In genomic region chr5:125467261-125467660, GRCm38 (mm10) we compare ENCODE assay signal across 17 mouse cellular contexts. TPM values are rescaled to one million over a fixed set of nuclear protein-coding genes. Genes with fewer than 3 reads are reported as not detected.
DNase-seq lines count a peak whose midpoint lies in the region; ATAC-seq and TF ChIP-seq lines count a peak whose summit lies in the region.
"Had no signal": no experiment of that assay in that cellular context is flagged by ENCODE, and none has a peak within 500 bp of the region (broad histone marks: within the 10 kb centered on the region; RNA-seq: fewer than 3 reads in every experiment).

No protein-coding gene starts in this region.

- no peaks in the 10 kb centered on the region for H3K27me3 ChIP-seq in liver, embryonic 12.5 days (replicated peaks)
- no peaks in the 10 kb centered on the region for H3K27me3 ChIP-seq in hindbrain, postnatal 0 days (ENCODE audit: insufficient read depth, low read length)
- H3K27me3 ChIP-seq: forebrain, embryonic 13.5 days; hindbrain, embryonic 13.5 days; neural tube, embryonic 12.5 days had no signal

- no peak overlapping the region for H3K4me3 ChIP-seq in liver, embryonic 12.5 days
- H3K4me3 ChIP-seq in hindbrain, postnatal 0 days (ENCODE audit: low read length) = no peak overlapping the region
- H3K4me3 ChIP-seq: forebrain, embryonic 13.5 days; hindbrain, embryonic 13.5 days; neural tube, embryonic 12.5 days had no signal

- H3K9me3 ChIP-seq in liver, embryonic 12.5 days (replicated peaks) = no peaks in the 10 kb centered on the region
- no peaks in the 10 kb centered on the region for H3K9me3 ChIP-seq in hindbrain, postnatal 0 days (ENCODE audit: low read length)
- H3K9me3 ChIP-seq: forebrain, embryonic 13.5 days; hindbrain, embryonic 13.5 days; neural tube, embryonic 12.5 days had no signal

- ATAC-seq in liver, embryonic 12.5 days = no peak
- no peak for ATAC-seq in CD4-positive, CD25-positive, alpha-beta regulatory T cell, adult 4 months
- no peak for ATAC-seq in hindbrain, postnatal 0 days
- ATAC-seq: forebrain, embryonic 13.5 days had no signal

- no peak for TF ChIP-seq CTCF in hindbrain, postnatal 0 days (IDR thresholded peaks at IDR 0.05; ENCODE audit: low read depth)

- H3K4me1 ChIP-seq in liver, embryonic 12.5 days = peaks cover 61% of the 10 kb centered on the region
- 0 out of 2 replicates have a peak, but pooled peaks cover 5% of the 10 kb centered on the region for H3K4me1 ChIP-seq in hindbrain, postnatal 0 days (ENCODE audit: insufficient read depth, low read length)

- no peak overlapping the region for H3K4me2 ChIP-seq in liver, embryonic 12.5 days
- no peak overlapping the region for H3K4me2 ChIP-seq in hindbrain, postnatal 0 days (ENCODE audit: low read depth, low read length)
- H3K4me2 ChIP-seq: forebrain, embryonic 13.5 days; hindbrain, embryonic 13.5 days; neural tube, embryonic 12.5 days had no signal

- DNase-seq in adrenal gland, adult 2 months = peak; percentile 56
- DNase-seq in adrenal gland, adult 18-20 months (ENCODE audit: low spot score in 2 of 2) = no peak
- no peak for DNase-seq in liver
- peak; percentile 73 for DNase-seq in kidney, postnatal 10 days
- DNase-seq in Muller cell, postnatal 12 days (ENCODE audit: inconsistent ontology term) = no peak
- DNase-seq in hindbrain, postnatal 0 days (ENCODE audit: low spot score) = no peak
- DNase-seq: cerebellum, postnatal 25 days; gastrocnemius, postnatal 25 days; layer of hippocampus, postnatal 36 days; lung, postnatal 10 days had no signal

- H3K36me3 ChIP-seq in liver, embryonic 12.5 days = no peaks in the 10 kb centered on the region
- no peaks in the 10 kb centered on the region for H3K36me3 ChIP-seq in hindbrain, postnatal 0 days (ENCODE audit: insufficient read depth, low read length)
- H3K36me3 ChIP-seq: hindbrain, embryonic 13.5 days; neural tube, embryonic 12.5 days had no signal

- H3K9ac ChIP-seq in liver, embryonic 12.5 days = no peak overlapping the region
- H3K9ac ChIP-seq in hindbrain, postnatal 0 days (replicated peaks; ENCODE audit: low read length) = no peak overlapping the region
- H3K9ac ChIP-seq: forebrain, embryonic 13.5 days; hindbrain, embryonic 13.5 days; liver, embryonic 14.5 days; neural tube, embryonic 12.5 days had no signal

- 87% methylated on average over 14 of the region's 14 CpGs for WGBS in liver, embryonic 12.5 days (ENCODE audit: insufficient replicate concordance)
- 84% methylated on average over 14 of the region's 14 CpGs for WGBS in hindbrain, postnatal 0 days

- H3K27ac ChIP-seq in liver, embryonic 12.5 days = peak overlapping the region; percentile 3
- no peak overlapping the region for H3K27ac ChIP-seq in hindbrain, postnatal 0 days
- H3K27ac ChIP-seq: forebrain, embryonic 13.5 days; hindbrain, embryonic 13.5 days; liver, embryonic 14.5 days; neural tube, embryonic 12.5 days; stomach, postnatal 0 days had no signal

RNA-seq across cellular contexts. Expression of gene Aacs, which starts 8.4 kb away (rescaled TPM):
- 100 to 1,000 TPM in 1 of 2 experiments, 10 to 100 TPM in 1; 89.4 to 106 TPM for total RNA-seq in adrenal gland, adult 2 months (2021)
- 199 and 221 TPM in 2 replicates for polyA plus RNA-seq in adrenal gland, adult 2 months (2012; rRNA removed)
- total RNA-seq in adrenal gland, adult 18-20 months (2021) = 100 to 1,000 TPM in 1 of 2 experiments, 10 to 100 TPM in 1; 90.2 to 165 TPM
- polyA plus RNA-seq in liver, embryonic 12.5 days (2016; fragmentation: Nextera tagmentation; extraction: Ambion mirVana) = 24.7 and 25.1 TPM in 2 replicates
- 10 to 100 TPM; 22.1 to 39.8 TPM for polyA plus RNA-seq in CD4-positive, CD25-positive, alpha-beta regulatory T cell, adult 4 months (2017; shearing (Covaris generic))
- 124 and 125 TPM in 2 replicates for total RNA-seq in hindbrain, postnatal 0 days (2014; rRNA removed)
- 77.3 and 77.6 TPM in 2 replicates for polyA plus RNA-seq in hindbrain, postnatal 0 days (2015; fragmentation: Nextera tagmentation; extraction: Ambion mirVana)

RNA-seq across cellular contexts. Expression of gene Bri3bp, which starts 25.9 kb away (rescaled TPM):
- total RNA-seq in adrenal gland, adult 2 months (2021) = 10 to 100 TPM; 25.3 to 28.7 TPM
- polyA plus RNA-seq in adrenal gland, adult 2 months (2012; rRNA removed) = 11.0 and 22.1 TPM in 2 replicates
- 10 to 100 TPM; 18.7 to 32.1 TPM for total RNA-seq in adrenal gland, adult 18-20 months (2021)
- 44.0 and 44.1 TPM in 2 replicates for polyA plus RNA-seq in liver, embryonic 12.5 days (2016; fragmentation: Nextera tagmentation; extraction: Ambion mirVana)
- polyA plus RNA-seq in CD4-positive, CD25-positive, alpha-beta regulatory T cell, adult 4 months (2017; shearing (Covaris generic)) = 1 to 10 TPM; 4.3 to 7.5 TPM
- total RNA-seq in hindbrain, postnatal 0 days (2014; rRNA removed) = 89.3 and 91.2 TPM in 2 replicates
- 41.7 and 44.2 TPM in 2 replicates for polyA plus RNA-seq in hindbrain, postnatal 0 days (2015; fragmentation: Nextera tagmentation; extraction: Ambion mirVana)

RNA-seq across cellular contexts. Expression of gene Dhx37, which starts 33.3 kb away (rescaled TPM):
- 10 to 100 TPM; 19.2 to 19.6 TPM for total RNA-seq in adrenal gland, adult 2 months (2021)
- polyA plus RNA-seq in adrenal gland, adult 2 months (2012; rRNA removed) = 26.0 and 53.9 TPM in 2 replicates
- 10 to 100 TPM; 16.7 to 19.3 TPM for total RNA-seq in adrenal gland, adult 18-20 months (2021)
- polyA plus RNA-seq in liver, embryonic 12.5 days (2016; fragmentation: Nextera tagmentation; extraction: Ambion mirVana) = 11.3 and 11.4 TPM in 2 replicates
- 1 to 10 TPM; 8.4 to 8.6 TPM for polyA plus RNA-seq in CD4-positive, CD25-positive, alpha-beta regulatory T cell, adult 4 months (2017; shearing (Covaris generic))
- 15.8 and 27.5 TPM in 2 replicates for total RNA-seq in hindbrain, postnatal 0 days (2014; rRNA removed)
- polyA plus RNA-seq in hindbrain, postnatal 0 days (2015; fragmentation: Nextera tagmentation; extraction: Ambion mirVana) = 8.0 and 9.8 TPM in 2 replicates

Comparison
In these comparisons a context has a peak if more than half of its experiments do, and no peak if none do; other contexts are left out.
1. DNase-seq: peak in adrenal gland, adult 2 months (single experiment) and kidney, postnatal 10 days (single experiment); none in adrenal gland, adult 18-20 months (0 of 2), liver (single experiment), Muller cell, postnatal 12 days (single experiment) and hindbrain, postnatal 0 days (single experiment).